Mouse (Mus musculus): ENCODE data around the gene Cbx5.

- TF ChIP-seq POLR2A (IDR thresholded peaks at IDR 0.05; ENCODE audit: borderline replicate concordance, insufficient read depth, low read length) (no peak), CTCF (IDR thresholded peaks at IDR 0.05; ENCODE audit: borderline replicate concordance, insufficient read depth, low read depth, low read length) (no peak)
These were observed 12.0 kb upstream of the Cbx5 start for GRCm38 (mm10) chr15:103251595-103251994.
